Mouse (Mus musculus): ENCODE results near the gene Pip4k2b. TPM values are rescaled to one million over a fixed set of nuclear protein-coding genes. Genes with fewer than 3 reads are reported as not detected.
A peak's percentile ranks its signal among the peaks of the same experiment; 100 is the strongest.

The Pip4k2b gene
- polyA plus RNA-seq, 1 experiment from 2014 or later, result 1.3 TPM

DNA sequence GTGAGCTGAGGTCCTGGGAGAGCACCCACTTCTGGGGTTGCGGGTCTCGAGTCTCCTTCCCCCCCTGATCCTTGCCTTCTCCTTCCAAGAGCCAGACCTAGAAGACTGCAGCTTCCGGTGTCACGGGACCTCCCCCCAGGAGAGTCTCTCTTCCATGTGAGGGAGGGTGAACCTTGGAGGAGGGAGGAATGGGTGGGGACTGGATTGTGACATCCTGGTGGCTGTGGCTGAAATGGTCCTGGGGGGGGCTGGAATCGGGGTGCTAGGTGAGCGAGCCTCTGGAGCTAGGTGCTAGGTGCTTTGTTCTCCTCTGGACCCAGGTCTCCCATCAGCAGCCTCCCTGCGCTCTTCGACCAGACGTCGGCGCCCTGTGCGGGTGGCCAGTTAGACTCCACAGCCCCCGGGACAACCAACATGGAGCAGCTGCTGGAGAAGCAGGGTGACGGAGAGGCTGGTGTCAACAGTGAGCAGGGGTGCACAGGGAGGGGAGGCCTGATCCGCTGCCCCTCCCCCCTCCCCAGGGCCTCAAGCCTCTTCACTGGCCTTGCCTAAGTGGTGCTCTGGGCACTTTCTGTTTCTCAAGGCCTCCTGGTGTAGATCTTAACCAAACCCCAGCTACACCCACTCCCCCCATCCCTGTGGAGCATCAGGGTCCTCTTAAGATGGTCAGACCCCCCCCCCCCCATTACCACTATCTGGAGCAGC lies 68.3 kb downstream of the Pip4k2b start:
- no peak overlapping the region for H3K4me3 ChIP-seq
- H3K36me3 ChIP-seq, result peaks cover 94% of the 10 kb centered on the region
- H3K4me1 ChIP-seq (replicated peaks), result peaks cover 12% of the 10 kb centered on the region
- ATAC-seq (ENCODE audit: insufficient number of reproducible peaks, low FRiP score), result no peak
- H3K27ac ChIP-seq (ENCODE audit: poor library complexity, severe bottlenecking), result no peak overlapping the region
- no peak overlapping the region for H3K4me2 ChIP-seq
- no peaks in the 10 kb centered on the region for H3K27me3 ChIP-seq (replicated peaks)
- H3K9ac ChIP-seq, result no peak overlapping the region
- no peaks in the 10 kb centered on the region for H3K9me3 ChIP-seq (replicated peaks)
- 75% methylated on average over 15 of the region's 15 CpGs for WGBS

DNA sequence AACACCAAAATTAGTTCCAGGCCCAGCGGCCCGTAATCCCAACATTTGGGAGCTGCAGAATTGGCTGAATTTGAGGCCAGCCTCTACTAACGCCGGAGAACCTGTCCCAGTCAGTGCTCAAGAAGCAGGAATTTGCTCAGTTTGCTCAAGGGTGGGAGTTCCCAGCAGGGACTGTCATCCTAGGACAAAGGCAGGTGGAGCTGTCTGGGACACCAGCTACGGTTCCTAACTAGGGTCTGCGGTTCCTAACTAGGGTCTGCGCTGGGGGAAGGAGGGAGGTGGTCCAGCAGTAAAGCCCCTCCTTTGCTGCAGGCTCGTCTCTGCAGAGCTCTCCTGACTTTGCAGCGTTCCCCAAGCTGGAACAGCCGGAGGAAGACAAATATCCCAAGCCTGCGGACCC lies 71.4 kb downstream of the Pip4k2b start:
- H3K27me3 ChIP-seq (replicated peaks), result no peaks in the 10 kb centered on the region
- ATAC-seq (ENCODE audit: insufficient number of reproducible peaks, low FRiP score), result no peak
- no peak overlapping the region for H3K27ac ChIP-seq (ENCODE audit: poor library complexity, severe bottlenecking)
- no peaks in the 10 kb centered on the region for H3K9me3 ChIP-seq (replicated peaks)
- H3K4me1 ChIP-seq (replicated peaks), result peaks cover 39% of the 10 kb centered on the region
- H3K4me3 ChIP-seq, result no peak overlapping the region
- WGBS, result 89% methylated on average over 11 of the region's 11 CpGs
- H3K9ac ChIP-seq, result no peak overlapping the region
- peaks cover 86% of the 10 kb centered on the region for H3K36me3 ChIP-seq
- H3K4me2 ChIP-seq, result no peak overlapping the region

DNA sequence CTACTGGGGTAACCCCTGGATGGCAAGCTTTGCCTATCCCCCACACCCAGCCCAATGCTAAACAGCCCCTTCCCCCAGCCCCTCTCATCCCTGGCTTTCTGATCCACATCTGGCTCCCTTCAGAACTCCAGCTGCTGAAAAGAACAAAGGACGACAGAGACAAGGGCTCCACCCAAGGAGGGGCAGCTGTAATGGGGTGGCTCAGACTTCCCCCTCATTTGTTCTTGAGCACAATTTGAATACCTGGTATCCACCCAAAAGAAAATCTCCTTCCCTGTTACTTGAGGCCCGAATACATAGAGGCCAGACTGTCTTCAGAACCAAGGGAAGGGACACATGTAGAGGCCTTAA lies 73.4 kb downstream of the Pip4k2b start:
- no peak overlapping the region for H3K4me2 ChIP-seq
- 53% methylated on average over 2 of the region's 2 CpGs for WGBS
- no peak overlapping the region for H3K4me3 ChIP-seq
- H3K27me3 ChIP-seq (replicated peaks), result no peaks in the 10 kb centered on the region
- peaks cover 87% of the 10 kb centered on the region for H3K36me3 ChIP-seq
- no peak for ATAC-seq (ENCODE audit: insufficient number of reproducible peaks, low FRiP score)
- H3K27ac ChIP-seq (ENCODE audit: poor library complexity, severe bottlenecking), result no peak overlapping the region
- H3K4me1 ChIP-seq (replicated peaks), result peaks cover 40% of the 10 kb centered on the region
- 0 out of 2 replicates have a peak overlapping the region, but pooled peaks have one; percentile 66 for H3K9ac ChIP-seq
- H3K9me3 ChIP-seq (replicated peaks), result no peaks in the 10 kb centered on the region

DNA sequence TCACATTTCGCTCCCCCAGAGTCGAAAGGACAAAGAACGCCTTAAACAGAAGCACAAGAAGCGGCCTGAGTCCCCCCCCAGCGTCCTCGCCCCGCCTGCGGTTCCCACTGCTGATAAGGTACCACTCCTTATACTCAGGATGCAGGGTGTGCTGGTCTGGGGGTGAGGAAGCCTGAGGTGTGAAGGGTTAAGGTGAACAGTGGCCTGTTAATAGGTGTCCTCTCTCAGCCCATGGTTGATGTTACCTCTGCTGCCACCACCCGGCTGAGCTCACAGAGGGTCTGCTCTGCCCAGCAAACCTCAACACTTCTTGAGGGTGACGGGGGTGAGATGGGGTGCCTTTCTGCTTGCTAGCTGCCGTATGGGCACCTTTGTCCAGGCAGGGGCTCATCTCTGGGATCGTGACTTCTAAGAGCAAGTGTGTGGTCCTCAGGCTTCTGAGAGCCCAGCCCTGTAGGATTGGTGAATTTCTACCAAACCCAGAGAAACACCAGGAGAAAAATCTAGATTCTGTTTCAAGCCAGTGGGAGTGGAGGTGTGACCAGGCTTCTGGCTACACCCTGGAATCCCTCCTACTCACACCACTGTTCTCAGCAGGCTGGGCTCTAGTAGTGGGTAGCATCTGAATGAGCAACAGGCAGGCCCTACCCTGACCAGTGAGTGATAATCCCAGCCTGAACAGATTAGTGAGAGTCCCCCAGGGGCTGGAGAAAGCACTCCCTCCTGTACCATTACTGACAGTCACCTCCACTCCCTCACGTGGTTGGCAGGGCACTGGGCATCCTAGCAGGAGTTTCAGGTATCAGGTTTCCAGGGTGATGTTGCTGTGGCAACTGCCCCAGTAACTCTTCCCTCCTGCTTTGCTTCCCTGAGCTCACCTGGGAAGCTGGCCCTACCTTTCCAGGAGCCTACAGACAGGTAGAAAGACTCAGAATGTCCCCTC lies 74.0 kb downstream of the Pip4k2b start:
- H3K4me3 ChIP-seq, result peak overlapping the region; percentile 24; the same call in 1 of the 2 replicates

DNA sequence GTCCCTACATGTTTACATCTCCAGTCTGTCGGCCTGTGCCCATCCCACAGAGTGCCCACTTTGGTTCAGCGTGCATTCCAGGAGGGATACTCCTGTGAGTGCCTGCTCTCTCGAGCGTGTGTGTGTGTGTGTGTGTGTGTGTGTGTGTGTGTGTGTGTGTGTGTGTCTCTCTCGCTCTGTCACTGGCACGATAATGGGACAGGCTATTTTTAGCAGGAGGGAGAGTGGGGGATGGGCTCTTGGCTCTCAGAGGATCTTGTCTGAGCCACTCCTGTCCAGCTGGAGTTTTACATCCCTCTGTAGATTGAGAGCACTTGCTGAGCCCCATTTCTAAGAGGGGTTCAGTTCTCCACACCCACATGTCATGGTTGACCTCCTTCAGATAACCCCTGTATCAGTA lies 74.7 kb downstream of the Pip4k2b start:
- Histone ChIP-seq H3K4me1 (replicated peaks) (peaks cover 44% of the 10 kb centered on the region), H3K9me3 (replicated peaks) (no peaks in the 10 kb centered on the region), H3K36me3 (peaks cover 83% of the 10 kb centered on the region), H3K9ac (peak overlapping the region; percentile 66), H3K4me3 (peak overlapping the region; percentile 24; the same call in 1 of the 2 replicates), H3K27ac (ENCODE audit: poor library complexity, severe bottlenecking) (peak overlapping the region; percentile 91), H3K27me3 (replicated peaks) (no peaks in the 10 kb centered on the region), H3K4me2 (peak overlapping the region; percentile 66)
- WGBS, result 16% methylated on average over 6 of the region's 6 CpGs
- peak; percentile 71 for ATAC-seq (ENCODE audit: insufficient number of reproducible peaks, low FRiP score)

More for the DNA sequence above, 74.0 kb downstream of the Pip4k2b start:
- H3K27me3 ChIP-seq (replicated peaks), result no peaks in the 10 kb centered on the region
- peak overlapping the region; percentile 66 for H3K9ac ChIP-seq
- peak overlapping the region; percentile 91 for H3K27ac ChIP-seq (ENCODE audit: poor library complexity, severe bottlenecking)
- peaks cover 87% of the 10 kb centered on the region for H3K36me3 ChIP-seq
- peak; percentile 61 for ATAC-seq (ENCODE audit: insufficient number of reproducible peaks, low FRiP score)
- 18% methylated on average over 13 of the region's 13 CpGs for WGBS
- H3K4me2 ChIP-seq, result peak overlapping the region; percentile 66
- H3K9me3 ChIP-seq (replicated peaks), result no peaks in the 10 kb centered on the region
- H3K4me1 ChIP-seq (replicated peaks), result peaks cover 37% of the 10 kb centered on the region

GRCm38 (mm10) chr11:97669268-97669667 lies 75.2 kb downstream of the Pip4k2b start:
- ATAC-seq (ENCODE audit: insufficient number of reproducible peaks, low FRiP score), result no peak
- 40% methylated on average over 14 of the region's 15 CpGs for WGBS
- Histone ChIP-seq H3K9ac (peak overlapping the region; percentile 45), H3K9me3 (replicated peaks) (no peaks in the 10 kb centered on the region), H3K4me1 (replicated peaks) (peaks cover 49% of the 10 kb centered on the region), H3K36me3 (peaks cover 77% of the 10 kb centered on the region), H3K27me3 (replicated peaks) (no peaks in the 10 kb centered on the region), H3K27ac (ENCODE audit: poor library complexity, severe bottlenecking) (peak overlapping the region; percentile 91), H3K4me2 (peak overlapping the region; percentile 66), H3K4me3 (no peak overlapping the region)

GRCm38 (mm10) chr11:97668160-97668559 lies 76.3 kb downstream of the Pip4k2b start:
- H3K4me1 ChIP-seq (replicated peaks), result peaks cover 50% of the 10 kb centered on the region
- H3K27me3 ChIP-seq (replicated peaks), result no peaks in the 10 kb centered on the region
- H3K9me3 ChIP-seq (replicated peaks), result no peaks in the 10 kb centered on the region
- peaks cover 66% of the 10 kb centered on the region for H3K36me3 ChIP-seq
- WGBS, result 85% methylated on average over 7 of the region's 7 CpGs
- H3K4me3 ChIP-seq, result no peak overlapping the region
- ATAC-seq (ENCODE audit: insufficient number of reproducible peaks, low FRiP score), result no peak
- H3K9ac ChIP-seq, result 0 out of 2 replicates have a peak overlapping the region, but pooled peaks have one; percentile 45
- no peak overlapping the region for H3K4me2 ChIP-seq
- no peak overlapping the region for H3K27ac ChIP-seq (ENCODE audit: poor library complexity, severe bottlenecking)

- Histone ChIP-seq H3K36me3 (peaks cover 53% of the 10 kb centered on the region), H3K4me2 (no peak overlapping the region), H3K4me1 (replicated peaks) (peaks cover 58% of the 10 kb centered on the region), H3K27me3 (replicated peaks) (no peaks in the 10 kb centered on the region), H3K9me3 (replicated peaks) (no peaks in the 10 kb centered on the region), H3K27ac (ENCODE audit: poor library complexity, severe bottlenecking) (no peak overlapping the region), H3K9ac (no peak overlapping the region), H3K4me3 (no peak overlapping the region)
- ATAC-seq (ENCODE audit: insufficient number of reproducible peaks, low FRiP score), result no peak
- WGBS, result 88% methylated on average over 15 of the region's 15 CpGs
Observed at GRCm38 (mm10) chr11:97666794-97667193, 77.7 kb downstream of the Pip4k2b start.

- Histone ChIP-seq H3K4me1 (replicated peaks) (peaks cover 63% of the 10 kb centered on the region), H3K9me3 (replicated peaks) (no peaks in the 10 kb centered on the region), H3K4me2 (no peak overlapping the region), H3K9ac (no peak overlapping the region), H3K36me3 (peaks cover 47% of the 10 kb centered on the region), H3K27me3 (replicated peaks) (no peaks in the 10 kb centered on the region), H3K4me3 (no peak overlapping the region), H3K27ac (ENCODE audit: poor library complexity, severe bottlenecking) (no peak overlapping the region)
- no peak for ATAC-seq (ENCODE audit: insufficient number of reproducible peaks, low FRiP score)
- 88% methylated on average over 7 of the region's 7 CpGs for WGBS
Observed at GRCm38 (mm10) chr11:97666221-97666620, 78.3 kb downstream of the Pip4k2b start.

DNA sequence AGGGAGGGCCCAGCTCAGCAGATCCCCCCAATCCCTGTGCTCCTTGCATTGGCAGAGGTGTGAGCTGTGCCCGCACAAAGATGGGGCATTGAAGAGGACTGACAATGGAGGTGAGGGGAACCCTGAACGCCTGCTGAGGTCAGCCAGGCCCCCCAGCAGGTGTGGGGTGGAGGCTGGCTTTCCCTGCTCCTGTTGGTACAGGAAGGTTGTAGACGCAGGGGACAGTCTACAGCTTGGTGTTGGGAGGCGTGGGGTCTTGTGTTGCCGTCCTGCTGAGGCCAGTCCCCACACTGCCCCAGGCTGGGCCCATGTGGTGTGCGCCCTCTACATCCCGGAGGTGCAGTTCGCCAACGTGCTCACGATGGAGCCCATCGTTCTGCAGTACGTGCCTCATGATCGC lies 79.1 kb downstream of the Pip4k2b start:
- 91% methylated on average over 13 of the region's 13 CpGs for WGBS
- H3K4me3 ChIP-seq, result no peak overlapping the region
- ATAC-seq (ENCODE audit: insufficient number of reproducible peaks, low FRiP score), result no peak

More for the DNA sequence above, 79.1 kb downstream of the Pip4k2b start:
- Histone ChIP-seq H3K4me2 (peak overlapping the region; percentile 76; the same call in 1 of the 2 replicates), H3K27ac (ENCODE audit: poor library complexity, severe bottlenecking) (no peak overlapping the region), H3K9me3 (replicated peaks) (no peaks in the 10 kb centered on the region), H3K36me3 (peaks cover 39% of the 10 kb centered on the region), H3K4me1 (replicated peaks) (peaks cover 63% of the 10 kb centered on the region), H3K27me3 (replicated peaks) (no peaks in the 10 kb centered on the region), H3K9ac (peak overlapping the region; percentile 29; the same call in 1 of the 2 replicates)
